ENCODE assay signal across 8 mouse cellular contexts in the genomic region with DNA sequence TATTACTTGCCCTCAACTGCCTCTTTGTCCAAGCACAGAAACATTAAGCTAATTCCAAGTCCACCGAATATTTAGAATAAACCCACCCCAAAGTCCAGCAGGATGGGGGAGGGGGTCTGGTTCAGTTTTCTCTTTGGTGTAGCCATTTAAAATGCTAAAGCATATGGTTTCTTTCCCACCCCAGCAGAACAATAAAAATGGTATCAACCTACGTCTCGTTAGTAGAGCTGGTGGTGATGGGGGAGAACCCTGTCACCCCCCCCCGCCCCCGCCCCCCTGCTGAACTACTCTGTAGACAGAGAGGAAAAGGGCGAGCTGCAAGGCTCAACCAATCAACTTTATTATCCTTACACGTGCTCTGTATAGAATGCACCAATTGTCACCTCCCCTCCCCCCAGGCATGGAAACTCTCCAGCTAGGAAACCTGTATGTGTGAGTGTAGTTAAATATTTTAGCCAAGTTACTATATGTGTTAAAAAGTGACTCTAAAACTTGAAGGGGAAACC.
DNase-seq lines count a peak whose midpoint lies in the region; ATAC-seq and TF ChIP-seq lines count a peak whose summit lies in the region.
"Had no signal": no experiment of that assay in that cellular context is flagged by ENCODE, and none has a peak within 500 bp of the region (broad histone marks: within the 10 kb centered on the region; RNA-seq: fewer than 3 reads in every experiment).

No protein-coding gene starts in this region.

- peak overlapping the region; percentile 56 for H3K4me2 ChIP-seq in hindbrain, postnatal 0 days (ENCODE audit: low read depth, low read length)

- no peaks in the 10 kb centered on the region for H3K9me3 ChIP-seq in embryonic facial prominence, embryonic 10.5 days
- no peaks in the 10 kb centered on the region for H3K9me3 ChIP-seq in hindbrain, postnatal 0 days (ENCODE audit: low read length)
- no peaks in the 10 kb centered on the region for H3K9me3 ChIP-seq in heart, embryonic 10.5 days

- H3K4me3 ChIP-seq in cerebellum, adult 2 months (replicated peaks; ENCODE audit: insufficient read depth, low read depth, low read length): peak overlapping the region; percentile 94
- 0 out of 2 replicates have a peak overlapping the region, but pooled peaks have one; percentile 48 for H3K4me3 ChIP-seq in embryonic facial prominence, embryonic 10.5 days
- H3K4me3 ChIP-seq in hindbrain, postnatal 0 days (ENCODE audit: low read length): peak overlapping the region; percentile 49
- H3K4me3 ChIP-seq in heart, embryonic 10.5 days: no peak overlapping the region

- ATAC-seq in hindbrain, postnatal 0 days: peak; percentile 81

- WGBS in cerebellum, adult 2 months: 6% methylated on average over 7 of the region's 7 CpGs
- WGBS in embryonic facial prominence, embryonic 10.5 days: 27% methylated on average over 7 of the region's 7 CpGs
- 7% methylated on average over 7 of the region's 7 CpGs for WGBS in hindbrain, postnatal 0 days
- WGBS in heart, embryonic 10.5 days: 33% methylated on average over 7 of the region's 7 CpGs

- H3K36me3 ChIP-seq in embryonic facial prominence, embryonic 10.5 days (replicated peaks): no peaks in the 10 kb centered on the region
- H3K36me3 ChIP-seq in hindbrain, postnatal 0 days (ENCODE audit: insufficient read depth, low read length): no peaks in the 10 kb centered on the region
- H3K36me3 ChIP-seq in heart, embryonic 10.5 days: no peaks in the 10 kb centered on the region

- DNase-seq in cerebellum, adult 2 months: peak; percentile 45
- DNase-seq in embryonic facial prominence, embryonic 10.5 days (ENCODE audit: low spot score): no peak
- peak; percentile 69 for DNase-seq in hindbrain, postnatal 0 days (ENCODE audit: low spot score)
- DNase-seq in retina, embryonic 14.5 days (ENCODE audit: low spot score): peak; percentile 20
- no peak for DNase-seq in yolk sac, embryonic 10.5 days (ENCODE audit: low spot score)
- DNase-seq in gastrocnemius, postnatal 25 days: no peak
- DNase-seq in heart, embryonic 10.5 days (ENCODE audit: low spot score): no peak

- peaks cover 6% of the 10 kb centered on the region; the same call in 1 of the 2 replicates for H3K4me1 ChIP-seq in cerebellum, adult 2 months (ENCODE audit: control insufficient read depth, insufficient read depth, low read length)
- 0 out of 2 replicates have a peak, but pooled peaks cover 4% of the 10 kb centered on the region for H3K4me1 ChIP-seq in embryonic facial prominence, embryonic 10.5 days
- H3K4me1 ChIP-seq in hindbrain, postnatal 0 days (ENCODE audit: insufficient read depth, low read length): no peaks in the 10 kb centered on the region
- no peaks in the 10 kb centered on the region for H3K4me1 ChIP-seq in heart, embryonic 10.5 days

- H3K27ac ChIP-seq in cerebellum, adult 2 months (ENCODE audit: insufficient read depth, low read length): peak overlapping the region; percentile 72
- no peak overlapping the region for H3K27ac ChIP-seq in embryonic facial prominence, embryonic 10.5 days (replicated peaks)
- H3K27ac ChIP-seq in hindbrain, postnatal 0 days: peak overlapping the region; percentile 94
- H3K27ac ChIP-seq in heart, embryonic 10.5 days: no peak overlapping the region
- H3K27ac ChIP-seq: kidney, postnatal 0 days had no signal

- no peaks in the 10 kb centered on the region for H3K27me3 ChIP-seq in cerebellum, adult 2 months (ENCODE audit: control insufficient read depth, insufficient read depth, low read length)
- H3K27me3 ChIP-seq in embryonic facial prominence, embryonic 10.5 days (replicated peaks; ENCODE audit: low read depth, poor library complexity, severe bottlenecking): peaks cover 4% of the 10 kb centered on the region; the same call in 1 of the 2 replicates
- H3K27me3 ChIP-seq in hindbrain, postnatal 0 days (ENCODE audit: insufficient read depth, low read length): no peaks in the 10 kb centered on the region
- H3K27me3 ChIP-seq in heart, embryonic 10.5 days (ENCODE audit: insufficient read depth, poor library complexity, severe bottlenecking): 0 out of 2 replicates have a peak, but pooled peaks cover 4% of the 10 kb centered on the region

- peak overlapping the region; percentile 65 for H3K9ac ChIP-seq in hindbrain, postnatal 0 days (replicated peaks; ENCODE audit: low read length)

- no peak for TF ChIP-seq POLR2A in cerebellum, adult 2 months (IDR thresholded peaks at IDR 0.05; ENCODE audit: borderline replicate concordance, insufficient read depth, low read length)

- no peak for TF ChIP-seq CTCF in cerebellum, adult 2 months (IDR thresholded peaks at IDR 0.05; ENCODE audit: borderline replicate concordance, insufficient read depth, low read depth, low read length)
- no peak for TF ChIP-seq CTCF in hindbrain, postnatal 0 days (IDR thresholded peaks at IDR 0.05; ENCODE audit: low read depth)

Comparison
In these comparisons a context has a peak if more than half of its experiments do, and no peak if none do; other contexts are left out.
1. DNase-seq: peak in cerebellum, adult 2 months (2 of 2), hindbrain, postnatal 0 days (single experiment) and retina, embryonic 14.5 days (single experiment); none in embryonic facial prominence, embryonic 10.5 days (single experiment), yolk sac, embryonic 10.5 days (single experiment), gastrocnemius, postnatal 25 days (single experiment) and heart, embryonic 10.5 days (single experiment).
2. H3K27ac ChIP-seq: peak in cerebellum, adult 2 months (single experiment) and hindbrain, postnatal 0 days (single experiment); none in embryonic facial prominence, embryonic 10.5 days (single experiment) and heart, embryonic 10.5 days (single experiment).